Mouse (Mus musculus) ES-Bruce4 (cell line): ENCODE measurements around the gene Gm20661. TPM values are rescaled to one million over a fixed set of nuclear protein-coding genes. Genes with fewer than 3 reads are reported as not detected.
A peak's percentile ranks its signal among the peaks of the same experiment; 100 is the strongest.

Experiments used
- H3K27ac ChIP-seq: 2 replicates; pipeline ENCODE4 v1.5.1; 2012; ENCODE audit warnings: low read length, inconsistent platforms; ENCODE audit not compliant: insufficient read depth
- H3K27me3 ChIP-seq: 2 replicates; pipeline ENCODE4 v1.6.1; 2012; ENCODE audit warnings: mild to moderate bottlenecking, low read length, inconsistent platforms; ENCODE audit not compliant: control insufficient read depth, poor library complexity, insufficient read depth, severe bottlenecking
- H3K36me3 ChIP-seq: 2 replicates; pipeline ENCODE4 v1.6.1; 2012; ENCODE audit warnings: inconsistent platforms, mild to moderate bottlenecking, low read length, moderate library complexity; ENCODE audit not compliant: control insufficient read depth, poor library complexity, insufficient read depth, severe bottlenecking
- H3K4me1 ChIP-seq: one replicate; pipeline ENCODE4 v1.8.1; 2011; ENCODE audit warnings: low read length; ENCODE audit not compliant: control insufficient read depth, insufficient read depth
- H3K4me3 ChIP-seq: 2 replicates; pipeline ENCODE4 v1.5.1; 2011; ENCODE audit warnings: low read depth, mild to moderate bottlenecking, low read length
- H3K9ac ChIP-seq: 2 replicates; pipeline ENCODE4 v1.6.1; 2012; ENCODE audit warnings: low read depth, mild to moderate bottlenecking, inconsistent platforms; ENCODE audit not compliant: poor library complexity, severe bottlenecking
- H3K9me3 ChIP-seq: replicated peaks from 2 replicates; pipeline ENCODE4 v1.6.1; 2012; ENCODE audit warnings: mild to moderate bottlenecking, low read length, inconsistent platforms; ENCODE audit not compliant: control insufficient read depth, poor library complexity, insufficient read depth, severe bottlenecking
- CTCF ChIP-seq: IDR thresholded peaks from one replicate; pipeline ENCODE4 v1.8.1; 2011; ENCODE audit warnings: low read depth, low read length
- EP300 ChIP-seq: IDR thresholded peaks from 2 replicates; pipeline ENCODE4 v1.6.1; 2011; ENCODE audit warnings: low read depth, low read length; ENCODE audit not compliant: insufficient read depth
- POLR2A ChIP-seq: IDR thresholded peaks from one replicate; pipeline ENCODE4 v1.8.1; 2011; ENCODE audit warnings: low read length; ENCODE audit not compliant: insufficient read depth
- polyA plus RNA-seq: library from polyadenylated mRNA; stranded (reverse); fragments of >200 nt; gene quantifications from 2 replicates; pipeline ENCODE4 v1.2.4, GENCODE M21; 2011; ENCODE audit warnings: low read depth; ENCODE audit not compliant: missing spikeins, insufficient read depth, insufficient read length

Gene Gm20661
- polyA plus RNA-seq, result not detected in 2 replicates

DNA sequence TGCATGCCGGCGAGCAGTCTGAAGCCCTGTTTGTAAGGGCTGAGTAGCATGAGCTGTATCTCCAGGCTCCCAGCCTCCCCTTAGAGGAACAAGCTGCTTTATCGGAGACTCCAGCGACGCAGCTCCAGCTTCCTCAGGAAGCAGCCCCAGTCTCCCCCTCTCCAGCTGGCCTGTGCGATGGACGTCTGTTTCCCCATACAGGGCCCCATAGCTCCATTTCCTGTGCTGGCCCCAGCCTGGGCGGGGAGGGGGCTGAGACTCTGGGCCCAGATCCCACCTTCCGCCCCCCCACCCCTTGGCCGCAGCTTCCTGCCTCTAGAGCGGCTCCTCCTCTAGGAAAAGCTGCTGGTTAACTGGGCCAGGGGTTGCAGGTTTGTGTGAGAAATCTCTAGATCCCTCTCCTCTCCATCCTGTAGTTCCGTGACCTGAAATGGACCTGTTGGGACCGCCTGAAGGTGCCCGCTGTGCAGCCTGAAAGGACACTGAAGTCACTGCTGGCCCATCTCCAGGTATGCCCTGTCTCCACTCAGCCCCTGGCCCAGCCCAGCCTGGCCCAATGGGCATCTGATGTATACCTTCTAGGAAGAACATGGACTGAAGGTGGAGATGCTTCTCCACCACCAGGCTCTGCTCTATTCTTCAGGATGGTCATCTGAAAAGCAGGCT lies at the start of gene Gm20661:
Gene Gm20661, plus strand, starts transcription at position 378 of the 666 bp plus-strand sequence.
- H3K27me3 ChIP-seq, result no peaks in the 10 kb centered on the region
- H3K4me3 ChIP-seq, result peak within 1 kb of the TSS; percentile 20; the same call in 1 of the 2 replicates
- no peaks in the 10 kb centered on the region for H3K4me1 ChIP-seq
- no peak within 1 kb of the TSS for H3K9ac ChIP-seq
- no peaks in the 10 kb centered on the region for H3K36me3 ChIP-seq
- no peak for TF ChIP-seq EP300
- no peak for TF ChIP-seq CTCF
- TF ChIP-seq POLR2A, result no peak
- no peak within 1 kb of the TSS for H3K27ac ChIP-seq
- H3K9me3 ChIP-seq, result no peaks in the 10 kb centered on the region

DNA sequence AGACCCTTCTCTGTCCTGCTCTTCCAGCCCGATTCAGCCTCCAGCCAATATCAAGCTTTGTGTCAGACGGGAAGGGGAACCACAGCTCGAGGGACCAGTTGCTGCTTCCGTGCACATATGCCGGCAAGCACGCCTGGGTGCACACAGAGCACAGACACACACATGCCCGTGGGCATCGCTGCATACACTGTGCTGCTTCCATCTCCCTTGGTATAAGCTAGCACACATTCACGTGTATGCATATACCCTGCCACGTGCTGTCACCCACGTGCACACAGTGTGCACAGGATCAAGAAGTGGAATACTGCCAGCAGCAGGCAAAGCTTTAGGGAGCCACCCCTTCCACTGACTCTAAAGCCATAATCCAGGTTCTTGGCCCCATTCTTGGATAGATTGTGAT lies 48.7 kb upstream of the Gm20661 start:
- no peak overlapping the region for H3K27ac ChIP-seq
- no peak overlapping the region for H3K9ac ChIP-seq
- no peaks in the 10 kb centered on the region for H3K4me1 ChIP-seq
- no peaks in the 10 kb centered on the region for H3K9me3 ChIP-seq
- no peaks in the 10 kb centered on the region for H3K27me3 ChIP-seq
- H3K4me3 ChIP-seq, result no peak overlapping the region
- TF ChIP-seq CTCF, result no peak
- no peak for TF ChIP-seq EP300
- TF ChIP-seq POLR2A, result no peak
- H3K36me3 ChIP-seq, result no peaks in the 10 kb centered on the region

GRCm38 (mm10) chr9:107935374-107935773 lies 47.5 kb upstream of the Gm20661 start, which contains the start of gene Camkv:
Camkv (plus strand) TSS chr9:107935674.
- Histone ChIP-seq H3K9me3 (no peaks in the 10 kb centered on the region), H3K27me3 (no peaks in the 10 kb centered on the region), H3K4me1 (no peaks in the 10 kb centered on the region), H3K27ac (no peak within 1 kb of the TSS), H3K9ac (peak within 1 kb of the TSS; percentile 56), H3K36me3 (no peaks in the 10 kb centered on the region), H3K4me3 (peak within 1 kb of the TSS; percentile 69)
- TF ChIP-seq EP300 (no peak), POLR2A (no peak), CTCF (no peak)

- Histone ChIP-seq H3K27ac (no peak overlapping the region), H3K27me3 (no peaks in the 10 kb centered on the region)
- TF ChIP-seq EP300 (no peak), POLR2A (no peak), CTCF (no peak)
These were observed 47.1 kb upstream of the Gm20661 start for GRCm38 (mm10) chr9:107935790-107936214.

DNA sequence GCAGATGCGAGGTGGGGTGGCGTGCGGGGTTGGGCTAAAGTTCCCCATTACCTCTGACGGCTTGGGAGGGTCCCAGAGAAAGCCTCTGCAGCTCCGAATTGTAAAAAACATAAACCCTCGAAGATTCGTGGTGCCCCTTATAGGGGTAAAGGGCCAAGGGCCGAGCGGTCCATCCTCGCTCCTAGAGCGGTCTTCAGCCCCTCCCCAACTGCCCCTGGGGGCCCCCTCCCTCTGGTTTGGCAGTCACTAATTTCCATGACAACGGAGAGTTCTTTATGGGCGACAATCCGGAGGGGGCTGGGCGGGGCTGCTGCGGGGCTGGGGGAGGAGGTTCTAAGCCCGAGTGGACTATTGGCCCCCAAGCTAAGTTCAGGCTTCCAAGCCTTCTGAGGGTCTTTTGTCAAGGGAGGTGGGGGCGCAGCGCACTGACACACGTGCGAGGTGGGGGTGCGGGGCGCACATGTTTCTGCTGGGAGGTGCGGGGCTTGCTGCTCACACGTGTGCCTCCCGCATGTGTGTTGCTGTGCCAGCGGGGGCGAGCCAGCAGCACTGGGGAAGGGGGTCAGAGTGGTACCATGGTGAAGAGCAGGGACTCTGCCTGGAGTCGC lies 46.5 kb upstream of the Gm20661 start:
- Histone ChIP-seq H3K36me3 (no peaks in the 10 kb centered on the region), H3K27me3 (no peaks in the 10 kb centered on the region), H3K27ac (no peak overlapping the region), H3K4me1 (no peaks in the 10 kb centered on the region), H3K9ac (peak overlapping the region; percentile 56), H3K9me3 (no peaks in the 10 kb centered on the region), H3K4me3 (peak overlapping the region; percentile 69)
- TF ChIP-seq CTCF, result no peak
- no peak for TF ChIP-seq POLR2A
- 0 out of 2 replicates have a peak, but pooled peaks have one; percentile 23 for TF ChIP-seq EP300

More at GRCm38 (mm10) chr9:107935790-107936214, 47.1 kb upstream of the Gm20661 start:
- Histone ChIP-seq H3K36me3 (no peaks in the 10 kb centered on the region), H3K4me1 (no peaks in the 10 kb centered on the region), H3K9ac (peak overlapping the region; percentile 56), H3K9me3 (no peaks in the 10 kb centered on the region), H3K4me3 (peak overlapping the region; percentile 69)

DNA sequence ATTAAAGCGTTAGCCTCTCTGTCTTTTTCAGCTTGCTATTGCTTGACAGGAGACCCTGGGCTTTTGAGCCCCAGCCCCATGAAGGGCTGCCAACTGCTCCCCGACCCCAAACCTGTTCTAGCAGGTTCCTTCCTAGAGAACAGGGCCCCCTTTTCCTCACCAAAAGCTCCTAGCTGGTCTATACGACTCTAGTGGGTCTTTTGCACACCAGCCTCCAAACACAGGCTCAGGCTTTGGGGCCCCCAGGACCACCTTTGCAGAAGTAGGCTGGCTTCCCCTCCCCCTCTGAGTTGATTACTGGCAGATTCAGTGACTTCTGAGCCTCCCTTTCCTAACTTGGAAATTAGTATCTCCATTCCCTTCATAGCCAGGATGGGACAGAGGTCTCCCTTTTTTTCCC lies 46.0 kb upstream of the Gm20661 start:
- TF ChIP-seq EP300 (no peak), CTCF (no peak), POLR2A (no peak)
- no peaks in the 10 kb centered on the region for H3K9me3 ChIP-seq
- H3K36me3 ChIP-seq, result no peaks in the 10 kb centered on the region
- no peaks in the 10 kb centered on the region for H3K4me1 ChIP-seq
- no peak overlapping the region for H3K27ac ChIP-seq
- H3K4me3 ChIP-seq, result peak overlapping the region; percentile 39
- no peak overlapping the region for H3K9ac ChIP-seq
- no peaks in the 10 kb centered on the region for H3K27me3 ChIP-seq
